10 mouse cellular contexts compared by ENCODE assay signal in genomic region chr13:34096455-34096854, GRCm38 (mm10). TPM values are rescaled to one million over a fixed set of nuclear protein-coding genes. Genes with fewer than 3 reads are reported as not detected.
DNase-seq lines count a peak whose midpoint lies in the region; ATAC-seq and TF ChIP-seq lines count a peak whose summit lies in the region.
"Had no signal": no experiment of that assay in that cellular context is flagged by ENCODE, and none has a peak within 500 bp of the region (broad histone marks: within the 10 kb centered on the region; RNA-seq: fewer than 3 reads in every experiment).

No protein-coding gene starts in this region.

- peak overlapping the region; percentile 40; the same call in 1 of the 2 replicates for H3K9ac ChIP-seq in forebrain, embryonic 13.5 days
- H3K9ac ChIP-seq in midbrain, embryonic 15.5 days: no peak overlapping the region
- H3K9ac ChIP-seq: intestine, embryonic 15.5 days had no signal

- DNase-seq in kidney, adult 2 months: peak; percentile 58
- DNase-seq in kidney, adult 9 months: no peak
- no peak for DNase-seq in layer of hippocampus, adult 11-12 months (ENCODE audit: low spot score)
- DNase-seq in thymus, postnatal 25 days: no peak
- DNase-seq in gastrocnemius, postnatal 10 days: no peak
- DNase-seq: adrenal gland, postnatal 14 days had no signal

- H3K9me3 ChIP-seq in forebrain, embryonic 13.5 days (replicated peaks): 0 out of 2 replicates have a peak, but pooled peaks cover 3% of the 10 kb centered on the region
- H3K9me3 ChIP-seq in midbrain, embryonic 15.5 days: no peaks in the 10 kb centered on the region
- H3K9me3 ChIP-seq: intestine, embryonic 15.5 days had no signal

- no peaks in the 10 kb centered on the region for H3K27me3 ChIP-seq in kidney, adult 2 months (replicated peaks; ENCODE audit: control insufficient read depth, insufficient read depth, low read length)
- H3K27me3 ChIP-seq in forebrain, embryonic 13.5 days: no peaks in the 10 kb centered on the region
- no peaks in the 10 kb centered on the region for H3K27me3 ChIP-seq in midbrain, embryonic 15.5 days (replicated peaks)
- H3K27me3 ChIP-seq: intestine, embryonic 15.5 days had no signal

- peak overlapping the region; percentile 45 for H3K4me2 ChIP-seq in forebrain, embryonic 13.5 days
- peak overlapping the region; percentile 21 for H3K4me2 ChIP-seq in midbrain, embryonic 15.5 days
- H3K4me2 ChIP-seq: intestine, embryonic 15.5 days had no signal

- 46% methylated on average over 4 of the region's 4 CpGs for WGBS in kidney, adult 2 months
- 43% methylated on average over 4 of the region's 4 CpGs for WGBS in forebrain, embryonic 13.5 days
- 48% methylated on average over 4 of the region's 4 CpGs for WGBS in midbrain, embryonic 15.5 days

- no peak overlapping the region for H3K4me3 ChIP-seq in kidney, adult 2 months (ENCODE audit: insufficient read depth, low read depth, low read length)
- no peak overlapping the region for H3K4me3 ChIP-seq in forebrain, embryonic 13.5 days
- no peak overlapping the region for H3K4me3 ChIP-seq in midbrain, embryonic 15.5 days
- H3K4me3 ChIP-seq: intestine, embryonic 15.5 days had no signal

- TF ChIP-seq CTCF in kidney, adult 2 months (conservative IDR thresholded peaks at IDR 0.05; ENCODE audit: insufficient read depth, insufficient read length, low read depth, low read length): no peak

- ATAC-seq in forebrain, embryonic 13.5 days: peak; percentile 77
- ATAC-seq in inflammation-experienced regulatory T-cells, adult 6 months: peak; percentile 36
- peak; percentile 83 for ATAC-seq in midbrain, embryonic 15.5 days (replicated peaks)
- ATAC-seq: intestine, embryonic 15.5 days had no signal

- TF ChIP-seq POLR2A in kidney, adult 2 months (IDR thresholded peaks at IDR 0.05; ENCODE audit: low read depth, low read length): no peak

- peak overlapping the region; percentile 13 for H3K27ac ChIP-seq in kidney, adult 2 months (ENCODE audit: insufficient read depth, low read depth, low read length)
- peak overlapping the region; percentile 88 for H3K27ac ChIP-seq in forebrain, embryonic 13.5 days
- peak overlapping the region; percentile 81 for H3K27ac ChIP-seq in midbrain, embryonic 15.5 days
- H3K27ac ChIP-seq: intestine, embryonic 15.5 days had no signal

- peaks cover 6% of the 10 kb centered on the region; the same call in 1 of the 2 replicates for H3K4me1 ChIP-seq in kidney, adult 2 months (ENCODE audit: control insufficient read depth, insufficient read depth, low read length)
- peaks cover 25% of the 10 kb centered on the region for H3K4me1 ChIP-seq in forebrain, embryonic 13.5 days
- H3K4me1 ChIP-seq in midbrain, embryonic 15.5 days: peaks cover 19% of the 10 kb centered on the region
- H3K4me1 ChIP-seq: intestine, embryonic 15.5 days had no signal

- no peaks in the 10 kb centered on the region for H3K36me3 ChIP-seq in kidney, adult 2 months (ENCODE audit: control insufficient read depth, insufficient read depth, low read length)
- no peaks in the 10 kb centered on the region for H3K36me3 ChIP-seq in forebrain, embryonic 13.5 days (ENCODE audit: poor library complexity, severe bottlenecking)
- H3K36me3 ChIP-seq in midbrain, embryonic 15.5 days (replicated peaks): no peaks in the 10 kb centered on the region
- H3K36me3 ChIP-seq: intestine, embryonic 15.5 days had no signal

RNA-seq across cellular contexts. Expression of gene Tubb2a, which starts 18.6 kb away (rescaled TPM):
- 152 and 164 TPM in 2 replicates for polyA plus RNA-seq in kidney, adult 2 months (2012; rRNA removed)
- 761 and 874 TPM in 2 replicates for polyA plus RNA-seq in forebrain, embryonic 13.5 days (2015; fragmentation: Nextera tagmentation; extraction: Ambion mirVana)
- 1 to 10 TPM; 3.1 to 8.7 (median 8.0) TPM for polyA plus RNA-seq in inflammation-experienced regulatory T-cells, adult 6 months (2017; shearing (Covaris generic))
- polyA plus RNA-seq in midbrain, embryonic 15.5 days (2015; fragmentation: Nextera tagmentation; extraction: Ambion mirVana): 3,188 and 3,263 TPM in 2 replicates
- 10 to 100 TPM; 44.4 to 49.4 TPM for total RNA-seq in gastrocnemius, postnatal 10 days (2021)

RNA-seq across cellular contexts. Expression of gene Tubb2b, which starts 33.8 kb away (rescaled TPM):
- 27.6 and 30.5 TPM in 2 replicates for polyA plus RNA-seq in kidney, adult 2 months (2012; rRNA removed)
- 559 and 618 TPM in 2 replicates for polyA plus RNA-seq in forebrain, embryonic 13.5 days (2015; fragmentation: Nextera tagmentation; extraction: Ambion mirVana)
- polyA plus RNA-seq in inflammation-experienced regulatory T-cells, adult 6 months (2017; shearing (Covaris generic)): 1 to 10 TPM in 2 of 3 experiments, not detected in 1; 1.7 to 2.0 TPM
- 1,126 and 1,130 TPM in 2 replicates for polyA plus RNA-seq in midbrain, embryonic 15.5 days (2015; fragmentation: Nextera tagmentation; extraction: Ambion mirVana)
- 10 to 100 TPM; 17.1 to 20.5 TPM for total RNA-seq in gastrocnemius, postnatal 10 days (2021)

RNA-seq across cellular contexts. Expression of gene Bphl, which starts 59.1 kb away (rescaled TPM):
- 392 and 418 TPM in 2 replicates for polyA plus RNA-seq in kidney, adult 2 months (2012; rRNA removed)
- polyA plus RNA-seq in forebrain, embryonic 13.5 days (2015; fragmentation: Nextera tagmentation; extraction: Ambion mirVana): 36.5 and 37.6 TPM in 2 replicates
- 10 to 100 TPM; 11.8 to 33.6 (median 31.4) TPM for polyA plus RNA-seq in inflammation-experienced regulatory T-cells, adult 6 months (2017; shearing (Covaris generic))
- polyA plus RNA-seq in midbrain, embryonic 15.5 days (2015; fragmentation: Nextera tagmentation; extraction: Ambion mirVana): 35.4 and 36.8 TPM in 2 replicates
- total RNA-seq in gastrocnemius, postnatal 10 days (2021): 10 to 100 TPM; 21.3 to 26.5 TPM

Comparison
In these comparisons a context has a peak if more than half of its experiments do, and no peak if none do; other contexts are left out.
1. H3K27ac ChIP-seq: peak in every context shown above with its lines; median percentile 88 in forebrain, embryonic 13.5 days; 81 in midbrain, embryonic 15.5 days; 13 in kidney, adult 2 months.
2. RNA of gene Tubb2a, which starts 18.6 kb away (polyA plus RNA-seq): 3,188 to 3,263 TPM in midbrain, embryonic 15.5 days, 761 to 874 TPM in forebrain, embryonic 13.5 days and 152 to 164 TPM in kidney, adult 2 months; 3.1 to 8.7 TPM in inflammation-experienced regulatory T-cells, adult 6 months; every median in the first group is over 10 times any median in the second.
3. RNA of gene Tubb2b, which starts 33.8 kb away (polyA plus RNA-seq): 1,126 to 1,130 TPM in midbrain, embryonic 15.5 days and 559 to 618 TPM in forebrain, embryonic 13.5 days; 27.6 to 30.5 TPM in kidney, adult 2 months and 1.7 to 2.0 TPM in inflammation-experienced regulatory T-cells, adult 6 months; every median in the first group is over 10 times any median in the second.
4. RNA of gene Bphl, which starts 59.1 kb away (polyA plus RNA-seq): 392 to 418 TPM in kidney, adult 2 months; 36.5 to 37.6 TPM in forebrain, embryonic 13.5 days, 35.4 to 36.8 TPM in midbrain, embryonic 15.5 days and 11.8 to 33.6 TPM in inflammation-experienced regulatory T-cells, adult 6 months; every median in the first group is over 10 times any median in the second.
5. Peak in every context shown above with its lines, with median percentiles within 50 percentile points of each other: ATAC-seq.